Mouse (Mus musculus) myocyte (in vitro differentiated cells): ENCODE measurements around the gene Hoxc9.

ENCODE experiments used
- MAX ChIP-seq: IDR thresholded peaks from one replicate; pipeline ENCODE4 v1.6.1; 2011; ENCODE audit warnings: low read depth, mild to moderate bottlenecking, control low read depth
- POLR2A ChIP-seq: IDR thresholded peaks from one replicate; pipeline ENCODE4 v1.6.1; 2011; ENCODE audit warnings: low read depth, mild to moderate bottlenecking, control low read depth, moderate library complexity; ENCODE audit not compliant: insufficient read length
- POLR2AphosphoS2 ChIP-seq: IDR thresholded peaks from one replicate; pipeline ENCODE4 v1.6.1; 2011; ENCODE audit warnings: low read depth, control low read depth; ENCODE audit not compliant: insufficient read length
- TCF12 ChIP-seq: IDR thresholded peaks from one replicate; pipeline ENCODE4 v1.6.1; 2011; ENCODE audit warnings: mild to moderate bottlenecking, control low read depth; ENCODE audit not compliant: poor library complexity, insufficient read depth, severe bottlenecking
- USF1 ChIP-seq: IDR thresholded peaks from one replicate; pipeline ENCODE4 v1.6.1; 2011; ENCODE audit warnings: low read depth, mild to moderate bottlenecking, control low read depth, moderate library complexity

DNA sequence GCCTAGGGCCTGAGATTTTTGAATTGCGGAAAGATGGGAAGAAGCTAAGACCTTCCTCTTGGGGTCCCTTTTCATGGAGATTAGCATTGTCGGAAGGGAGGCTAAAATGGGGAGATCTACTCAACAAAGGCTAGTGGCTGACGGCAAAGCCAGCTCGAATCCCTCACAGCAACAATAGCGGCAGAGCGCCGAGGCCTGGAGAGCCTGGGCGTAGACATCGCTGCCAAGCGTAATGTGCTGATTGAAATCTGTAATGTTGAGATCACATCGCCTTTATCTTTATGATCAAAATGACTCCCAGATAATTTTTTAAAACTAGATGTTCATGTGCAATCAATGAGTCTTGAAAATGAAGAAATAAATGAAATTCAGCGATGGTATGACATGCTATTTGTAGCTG, 41.8 kb upstream of the Hoxc9 start:
- TF ChIP-seq MAX = no peak
- TF ChIP-seq POLR2A = no peak
- TF ChIP-seq TCF12 = no peak
- TF ChIP-seq USF1 = no peak
- no peak for TF ChIP-seq POLR2AphosphoS2
